Mouse (Mus musculus) forebrain, embryonic 16.5 days (tissue): Measurements from ENCODE around the gene Smarca4. TPM values are rescaled to one million over a fixed set of nuclear protein-coding genes. Genes with fewer than 3 reads are reported as not detected.

Source experiments
- ATAC-seq: fragments of 200-750 bp; cut with Nextera tagmentation; 2 replicates; pipeline ENCODE4 v1.8.0; 2017; ENCODE audit warnings: mild to moderate bottlenecking, moderate library complexity
- H3K27ac ChIP-seq: fragments of 300-500 bp; sonication (generic); 2 replicates; pipeline ENCODE4 v1.5.1; 2014; ENCODE audit warnings: low read length, control low read depth
- H3K27me3 ChIP-seq: fragments of 300-500 bp; sonication (generic); replicated peaks from 2 replicates; pipeline ENCODE4 v1.6.1; 2014; ENCODE audit warnings: low read length; ENCODE audit not compliant: control insufficient read depth, insufficient read depth
- H3K36me3 ChIP-seq: fragments of 300-500 bp; sonication (generic); 2 replicates; pipeline ENCODE4 v1.6.1; 2014; ENCODE audit not compliant: control insufficient read depth, insufficient read depth
- H3K4me1 ChIP-seq: fragments of 300-500 bp; sonication (generic); replicated peaks from 2 replicates; pipeline ENCODE4 v1.6.1; 2014; ENCODE audit warnings: low read length; ENCODE audit not compliant: control insufficient read depth, insufficient read depth
- H3K4me2 ChIP-seq: fragments of 300-500 bp; sonication (generic); 2 replicates; pipeline ENCODE4 v1.6.1; 2014; ENCODE audit warnings: mild to moderate bottlenecking, low read length, control low read depth
- H3K4me3 ChIP-seq: fragments of 300-500 bp; sonication (generic); replicated peaks from 2 replicates; pipeline ENCODE4 v1.5.1; 2014; ENCODE audit warnings: mild to moderate bottlenecking, low read length, control low read depth
- H3K9ac ChIP-seq: fragments of 300-500 bp; sonication (generic); replicated peaks from 2 replicates; pipeline ENCODE4 v1.6.1; 2014; ENCODE audit warnings: low read depth, low read length, control low read depth
- H3K9me3 ChIP-seq: fragments of 300-500 bp; sonication (generic); 2 replicates; pipeline ENCODE4 v1.6.1; 2016; ENCODE audit warnings: low read length; ENCODE audit not compliant: control insufficient read depth
- WGBS: fragments of 180-500 bp; shearing (Covaris S2); extraction: QIAGEN DNeasy Blood & Tissue Kit; methylation state at CpG from one replicate; pipeline ENCODE4 v1.1.7; 2014; 5-methylcytosine and 5-hydroxymethylcytosine counted together
- polyA plus RNA-seq: library from polyadenylated mRNA; unstranded; fragments of >200 nt; fragmentation: Nextera tagmentation; extraction: Ambion mirVana; gene quantifications from 2 replicates; pipeline ENCODE4 v1.2.1, GENCODE M21; 2015

Smarca4 gene
- polyA plus RNA-seq, 1 experiment from 2014 or later: 162 TPM

DNA sequence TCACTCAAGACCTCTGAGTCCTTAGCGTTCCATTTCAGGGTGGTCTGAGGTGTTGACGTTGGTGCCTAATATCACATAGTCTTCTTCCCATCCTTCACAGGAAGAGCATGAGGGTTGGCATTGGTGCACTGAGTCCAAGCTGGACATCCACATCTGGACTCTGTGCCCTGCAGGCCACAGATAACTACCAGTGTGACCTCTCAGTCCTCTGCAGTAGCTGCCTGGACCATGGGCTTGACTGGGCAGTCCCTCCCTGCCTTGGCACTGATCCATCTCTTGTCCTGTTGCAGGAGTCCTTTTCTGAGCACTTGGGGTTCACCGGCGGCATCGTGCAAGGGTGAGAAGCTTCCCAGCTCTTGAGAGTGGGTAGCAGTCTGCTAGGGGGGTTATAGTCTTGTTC lies 55.8 kb downstream of the Smarca4 start:
- no peak for ATAC-seq
- no peaks in the 10 kb centered on the region for H3K9me3 ChIP-seq
- no peak overlapping the region for H3K9ac ChIP-seq
- no peaks in the 10 kb centered on the region for H3K4me1 ChIP-seq
- H3K4me3 ChIP-seq: no peak overlapping the region
- no peak overlapping the region for H3K4me2 ChIP-seq
- H3K27ac ChIP-seq: no peak overlapping the region
- WGBS: 97% methylated on average over 5 of the region's 5 CpGs
- H3K27me3 ChIP-seq: no peaks in the 10 kb centered on the region
- H3K36me3 ChIP-seq: peaks cover 87% of the 10 kb centered on the region

DNA sequence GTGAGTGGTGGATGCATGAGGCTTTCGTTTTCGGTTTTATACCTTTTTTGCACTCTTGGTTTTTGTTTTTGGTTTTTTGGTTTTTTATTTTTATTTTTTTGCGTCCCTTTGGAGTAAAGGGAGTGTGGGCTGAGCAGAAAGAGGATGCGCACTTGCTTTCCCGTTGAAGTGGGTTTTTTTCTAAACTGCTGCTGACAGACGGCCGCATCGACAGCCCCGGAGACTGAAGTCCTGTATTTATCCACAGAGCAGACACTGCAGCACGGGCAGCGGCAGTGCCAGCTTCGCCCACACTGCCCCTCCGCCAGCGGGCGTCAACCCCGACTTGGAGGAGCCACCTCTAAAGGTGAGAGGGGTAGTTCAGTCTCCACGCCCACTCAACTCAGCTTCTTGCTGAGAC lies 61.7 kb downstream of the Smarca4 start:
- Histone ChIP-seq H3K4me1 (no peaks in the 10 kb centered on the region), H3K4me3 (no peak overlapping the region), H3K9me3 (no peaks in the 10 kb centered on the region), H3K36me3 (peaks cover 77% of the 10 kb centered on the region), H3K9ac (no peak overlapping the region), H3K4me2 (no peak overlapping the region), H3K27me3 (no peaks in the 10 kb centered on the region), H3K27ac (no peak overlapping the region)
- ATAC-seq: no peak
- WGBS: 96% methylated on average over 17 of the region's 17 CpGs

- no peak overlapping the region for H3K27ac ChIP-seq
- peaks cover 64% of the 10 kb centered on the region for H3K36me3 ChIP-seq
- 91% methylated on average over 4 of the region's 4 CpGs for WGBS
- H3K4me2 ChIP-seq: no peak overlapping the region
- no peak overlapping the region for H3K9ac ChIP-seq
- H3K4me3 ChIP-seq: no peak overlapping the region
- no peak for ATAC-seq
- H3K9me3 ChIP-seq: no peaks in the 10 kb centered on the region
- H3K27me3 ChIP-seq: no peaks in the 10 kb centered on the region
- H3K4me1 ChIP-seq: no peaks in the 10 kb centered on the region
Measured at GRCm38 (mm10) chr9:21680448-21680847, 64.5 kb downstream of the Smarca4 start.

GRCm38 (mm10) chr9:21682827-21683226 lies 66.9 kb downstream of the Smarca4 start:
- Histone ChIP-seq H3K9me3 (no peaks in the 10 kb centered on the region), H3K27me3 (no peaks in the 10 kb centered on the region), H3K4me2 (no peak overlapping the region), H3K27ac (no peak overlapping the region), H3K9ac (no peak overlapping the region), H3K4me1 (no peaks in the 10 kb centered on the region), H3K4me3 (no peak overlapping the region), H3K36me3 (peaks cover 67% of the 10 kb centered on the region)
- 84% methylated on average over 4 of the region's 4 CpGs for WGBS
- ATAC-seq: no peak

- H3K4me3 ChIP-seq: no peak overlapping the region
- no peak overlapping the region for H3K9ac ChIP-seq
- no peak overlapping the region for H3K27ac ChIP-seq
- ATAC-seq: no peak
- no peaks in the 10 kb centered on the region for H3K4me1 ChIP-seq
- no peak overlapping the region for H3K4me2 ChIP-seq
- WGBS: 84% methylated on average over 3 of the region's 3 CpGs
- peaks cover 62% of the 10 kb centered on the region for H3K36me3 ChIP-seq
- H3K9me3 ChIP-seq: no peaks in the 10 kb centered on the region
- no peaks in the 10 kb centered on the region for H3K27me3 ChIP-seq
Measured at GRCm38 (mm10) chr9:21683897-21684296, 67.9 kb downstream of the Smarca4 start.

DNA sequence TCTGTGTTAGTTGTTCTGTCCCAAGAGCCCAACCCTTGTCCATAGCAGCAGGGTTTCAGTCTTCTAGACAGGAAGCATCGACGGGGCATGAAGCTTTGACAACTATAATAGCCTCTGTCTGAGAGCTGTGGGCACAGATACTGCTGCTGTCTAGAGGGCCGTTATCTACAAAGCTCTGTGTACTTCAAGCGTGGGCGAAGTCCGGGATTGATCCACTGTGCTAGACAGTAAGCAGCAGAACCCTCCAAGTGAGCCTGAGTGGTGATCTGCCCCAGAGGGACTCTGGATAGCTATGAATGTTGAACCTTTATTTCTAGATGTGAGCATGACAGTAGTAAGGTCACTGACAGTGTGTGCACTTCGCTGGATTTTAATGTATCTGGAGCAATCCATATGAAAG lies 72.6 kb downstream of the Smarca4 start:
- Histone ChIP-seq H3K27ac (no peak overlapping the region), H3K4me1 (no peaks in the 10 kb centered on the region), H3K4me2 (no peak overlapping the region), H3K27me3 (no peaks in the 10 kb centered on the region), H3K9me3 (no peaks in the 10 kb centered on the region), H3K9ac (no peak overlapping the region), H3K36me3 (peaks cover 49% of the 10 kb centered on the region), H3K4me3 (no peak overlapping the region)
- 96% methylated on average over 7 of the region's 7 CpGs for WGBS
- ATAC-seq: no peak

- Histone ChIP-seq H3K27me3 (no peaks in the 10 kb centered on the region), H3K27ac (no peak overlapping the region), H3K9ac (no peak overlapping the region), H3K4me3 (no peak overlapping the region), H3K36me3 (peaks cover 50% of the 10 kb centered on the region), H3K4me2 (no peak overlapping the region), H3K4me1 (no peaks in the 10 kb centered on the region), H3K9me3 (no peaks in the 10 kb centered on the region)
- no peak for ATAC-seq
- 89% methylated on average over 3 of the region's 3 CpGs for WGBS
Measured at GRCm38 (mm10) chr9:21690031-21690430, 74.1 kb downstream of the Smarca4 start.

DNA sequence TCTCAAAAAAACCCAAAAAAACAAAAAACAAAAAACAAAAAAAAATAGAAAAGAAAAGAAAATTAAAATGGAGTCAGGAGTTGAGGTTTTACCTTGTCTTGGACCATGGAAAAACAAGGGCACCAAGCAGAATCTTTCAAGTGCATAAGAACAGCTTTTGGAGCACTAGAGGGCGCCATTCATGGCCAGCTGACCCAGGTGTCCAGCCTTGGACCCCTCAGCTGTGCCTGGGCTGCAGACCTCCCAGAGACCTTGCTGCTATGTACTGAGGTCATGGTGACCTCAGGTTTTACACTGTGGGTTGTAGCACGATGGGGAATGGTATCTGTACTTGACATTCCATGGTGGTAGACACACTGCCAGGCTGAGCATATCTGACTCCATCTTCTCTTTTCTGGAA lies 75.9 kb downstream of the Smarca4 start:
- Histone ChIP-seq H3K4me3 (no peak overlapping the region), H3K4me2 (no peak overlapping the region), H3K4me1 (no peaks in the 10 kb centered on the region), H3K9me3 (no peaks in the 10 kb centered on the region), H3K27ac (no peak overlapping the region), H3K36me3 (peaks cover 35% of the 10 kb centered on the region), H3K9ac (no peak overlapping the region), H3K27me3 (no peaks in the 10 kb centered on the region)
- WGBS: 54% methylated on average over 2 of the region's 2 CpGs
- no peak for ATAC-seq

DNA sequence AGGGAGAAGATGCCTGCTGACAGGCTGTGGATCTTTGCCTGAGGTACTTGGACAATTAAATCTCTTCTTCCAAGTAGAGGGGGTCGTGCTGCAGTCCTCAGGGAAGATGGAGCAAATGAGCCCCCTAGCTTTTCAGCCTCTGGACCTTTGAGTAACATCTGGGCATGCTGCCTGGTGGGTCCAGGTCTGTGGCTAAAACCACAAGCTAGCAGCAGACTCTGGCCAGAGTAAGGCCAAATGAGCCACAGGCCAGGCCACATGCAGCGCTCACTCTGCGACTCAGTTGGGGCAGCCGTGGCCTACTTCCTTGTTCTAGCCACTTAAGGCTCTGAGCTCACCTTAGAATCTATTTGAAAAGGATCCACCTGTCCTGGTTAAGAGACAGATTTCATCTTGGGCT lies 76.5 kb downstream of the Smarca4 start:
- no peaks in the 10 kb centered on the region for H3K9me3 ChIP-seq
- no peak overlapping the region for H3K9ac ChIP-seq
- WGBS: 97% methylated on average over 4 of the region's 4 CpGs
- no peak overlapping the region for H3K27ac ChIP-seq
- no peak overlapping the region for H3K4me2 ChIP-seq
- ATAC-seq: no peak
- H3K4me3 ChIP-seq: no peak overlapping the region
- H3K36me3 ChIP-seq: peaks cover 30% of the 10 kb centered on the region
- H3K27me3 ChIP-seq: no peaks in the 10 kb centered on the region
- no peaks in the 10 kb centered on the region for H3K4me1 ChIP-seq

- Histone ChIP-seq H3K9me3 (no peaks in the 10 kb centered on the region), H3K9ac (no peak overlapping the region), H3K4me1 (no peaks in the 10 kb centered on the region), H3K4me2 (no peak overlapping the region), H3K27me3 (no peaks in the 10 kb centered on the region), H3K27ac (no peak overlapping the region), H3K4me3 (no peak overlapping the region), H3K36me3 (peaks cover 25% of the 10 kb centered on the region)
- ATAC-seq: no peak
Measured at GRCm38 (mm10) chr9:21694071-21694470, 78.1 kb downstream of the Smarca4 start.
